Mouse (Mus musculus) brain, embryonic 14.5 days (tissue): ENCODE data around the gene Yif1b. TPM values are rescaled to one million over a fixed set of nuclear protein-coding genes. Genes with fewer than 3 reads are reported as not detected.

Experiments
- DNase-seq: peaks from one replicate; pipeline ENCODE4 v3.0.0-alpha.2; 2011; ENCODE audit warnings: low read depth
- CTCF ChIP-seq: fragments of 200-500 bp; IDR thresholded peaks from 2 replicates; pipeline ENCODE4 v1.5.1; 2012; ENCODE audit warnings: inconsistent platforms, mild to moderate bottlenecking, moderate library complexity, borderline replicate concordance; ENCODE audit not compliant: insufficient read depth, insufficient read length; ENCODE audit errors: extremely low read depth
- POLR2A ChIP-seq: fragments of 200-500 bp; IDR thresholded peaks from 2 replicates; pipeline ENCODE4 v1.6.1; 2012; ENCODE audit warnings: mild to moderate bottlenecking, inconsistent platforms, borderline replicate concordance; ENCODE audit not compliant: poor library complexity, insufficient read depth, insufficient read length, severe bottlenecking; ENCODE audit errors: extremely low read depth
- polyA plus RNA-seq: library from polyadenylated mRNA; depleted of rRNA; stranded (reverse); fragments of >200 nt; gene quantifications from 2 replicates; pipeline ENCODE4 v1.2.3, GENCODE M21; 2012

Gene Yif1b
- polyA plus RNA-seq, 1 experiment, result 67.2 TPM

DNA sequence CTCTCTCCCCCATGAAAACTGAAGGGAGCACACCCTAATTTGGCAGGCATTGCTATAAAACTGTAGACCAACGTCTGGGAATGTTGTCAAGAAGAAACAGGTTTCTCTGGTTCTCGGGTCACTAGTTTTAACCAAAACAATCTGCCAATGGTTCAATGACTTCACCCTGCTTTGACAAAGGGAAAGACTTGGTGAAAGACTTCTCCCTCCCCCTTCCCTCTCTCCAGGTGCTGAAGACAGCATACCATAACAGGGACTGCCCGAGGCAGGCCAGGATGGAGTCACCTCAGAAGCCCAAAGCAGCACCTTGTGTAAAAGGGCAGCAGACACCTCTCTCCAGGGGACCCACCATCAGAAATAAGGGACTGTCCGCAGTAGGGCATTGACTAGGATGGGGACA, 28.8 kb downstream of the Yif1b start:
- no peak for DNase-seq
- TF ChIP-seq CTCF (no peak), POLR2A (no peak)

GRCm38 (mm10) chr7:29270445-29270844, 32.3 kb downstream of the Yif1b start:
- DNase-seq, result no peak
- TF ChIP-seq CTCF, result no peak
- no peak for TF ChIP-seq POLR2A

DNA sequence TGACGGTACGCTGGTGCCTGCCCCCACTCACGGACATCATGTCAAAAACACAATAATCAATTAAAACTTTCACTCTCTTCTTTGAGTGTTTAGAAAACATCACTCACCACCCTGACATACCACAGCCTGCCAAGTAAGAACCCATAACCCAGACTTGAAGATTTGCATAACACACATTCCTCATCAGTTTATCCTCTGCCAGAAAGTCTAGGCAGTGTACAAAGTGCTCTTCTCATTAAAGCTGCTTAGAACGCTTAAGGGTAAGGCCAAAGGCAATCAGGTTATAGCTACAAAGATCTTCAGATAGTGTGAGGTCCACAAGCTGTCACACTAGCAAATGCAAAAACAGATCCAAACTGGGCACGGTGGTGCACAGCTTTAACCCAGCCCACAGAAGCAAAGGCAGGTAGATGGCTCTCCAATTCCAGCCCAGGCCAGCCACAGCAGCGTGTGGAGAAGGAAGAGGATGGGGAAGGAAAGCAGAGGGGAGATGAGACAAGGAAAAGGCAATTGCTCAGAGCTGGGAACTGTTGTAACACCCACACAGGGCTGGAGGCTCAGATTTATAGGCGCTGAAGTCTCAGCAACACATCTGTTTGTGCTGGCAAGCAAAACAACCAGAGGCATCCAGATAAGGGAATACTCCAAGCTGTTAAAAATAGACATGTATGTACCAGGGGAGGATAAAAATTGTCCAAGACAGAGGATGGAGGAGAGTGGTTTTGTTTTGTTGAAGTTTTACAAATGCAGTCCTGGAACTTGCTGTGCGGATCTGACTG, 33.7 kb downstream of the Yif1b start:
- TF ChIP-seq CTCF (no peak), POLR2A (no peak)
- DNase-seq, result no peak

- DNase-seq, result no peak
- TF ChIP-seq POLR2A (no peak), CTCF (no peak)
Observed at GRCm38 (mm10) chr7:29276715-29277114, 38.6 kb downstream of the Yif1b start.

GRCm38 (mm10) chr7:29277510-29277909, 39.4 kb downstream of the Yif1b start:
- TF ChIP-seq CTCF (no peak), POLR2A (no peak)

GRCm38 (mm10) chr7:29279261-29279660, 41.1 kb downstream of the Yif1b start:
- DNase-seq, result no peak
- no peak for TF ChIP-seq POLR2A
- TF ChIP-seq CTCF, result no peak

More at GRCm38 (mm10) chr7:29277510-29277909, 39.4 kb downstream of the Yif1b start:
- no peak for DNase-seq

- no peak for DNase-seq
- TF ChIP-seq CTCF (no peak), POLR2A (no peak)
Observed at GRCm38 (mm10) chr7:29279924-29280323, 41.8 kb downstream of the Yif1b start.

- TF ChIP-seq CTCF (no peak), POLR2A (no peak)
- no peak for DNase-seq
Observed at GRCm38 (mm10) chr7:29280801-29281200, 42.7 kb downstream of the Yif1b start.

GRCm38 (mm10) chr7:29281201-29282073, 43.3 kb downstream of the Yif1b start, which contains the start of gene Spint2:
Gene Spint2 (minus strand): TSS chr7:29281912.
- TF ChIP-seq CTCF (0 out of 2 replicates have a peak, but pooled peaks have one; percentile 1), POLR2A (0 out of 2 replicates have a peak, but pooled peaks have one; percentile 26)
- DNase-seq, result peak; percentile 71

DNA sequence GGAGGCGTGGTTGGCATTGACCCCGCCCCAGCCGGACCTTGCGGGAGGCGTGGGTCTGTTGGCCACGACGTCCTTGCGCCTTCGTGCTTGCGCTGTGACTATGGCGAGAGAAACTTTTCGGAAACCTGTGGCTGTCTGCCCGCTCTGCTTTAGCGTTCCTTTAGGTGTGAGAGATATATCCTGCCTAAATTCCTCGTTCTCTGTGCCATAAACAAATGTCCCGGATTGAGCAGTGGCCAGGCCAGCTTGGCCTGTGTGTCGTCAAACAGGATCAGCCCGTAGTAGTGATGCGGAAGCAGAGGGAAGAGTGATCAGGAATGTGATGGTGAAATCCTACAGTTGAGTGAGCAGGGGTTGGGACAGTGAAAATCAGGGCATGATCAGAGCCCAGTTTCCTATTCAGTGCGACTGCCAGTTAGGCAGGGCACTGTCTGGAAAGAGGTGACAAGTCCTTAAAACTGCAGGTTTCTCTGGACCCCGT, 44.0 kb downstream of the Yif1b start:
- TF ChIP-seq CTCF (no peak), POLR2A (no peak)

DNA sequence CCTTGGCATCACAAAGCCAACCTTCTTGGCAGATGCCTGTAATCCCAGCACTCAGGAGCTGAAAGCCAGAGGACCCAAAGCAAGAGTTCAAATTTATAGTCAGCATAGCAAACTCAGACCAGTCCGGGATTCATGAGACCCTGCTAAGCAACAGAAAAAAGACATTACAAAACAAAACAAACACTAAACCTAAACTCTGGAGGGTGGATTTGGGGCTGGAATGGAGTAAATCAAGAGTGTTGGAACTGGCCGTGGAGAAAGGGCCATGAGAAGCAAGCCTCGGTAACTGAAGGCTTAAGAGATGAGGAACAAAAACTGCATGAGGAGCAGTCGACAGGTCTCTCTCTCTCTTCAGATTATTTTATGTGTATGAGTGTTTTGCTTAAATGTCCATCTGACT, 45.7 kb downstream of the Yif1b start:
- TF ChIP-seq POLR2A (no peak), CTCF (no peak)
- no peak for DNase-seq

More for the DNA sequence above, 44.0 kb downstream of the Yif1b start:
- DNase-seq, result no peak
